Mouse (Mus musculus) kidney, postnatal 10 days (tissue): ENCODE results near the gene Gak.

ENCODE experiments used
- DNase-seq: peaks from one replicate; pipeline ENCODE4 v3.0.0; 2021; ENCODE audit warnings: mixed read lengths

Gene Gak

DNA sequence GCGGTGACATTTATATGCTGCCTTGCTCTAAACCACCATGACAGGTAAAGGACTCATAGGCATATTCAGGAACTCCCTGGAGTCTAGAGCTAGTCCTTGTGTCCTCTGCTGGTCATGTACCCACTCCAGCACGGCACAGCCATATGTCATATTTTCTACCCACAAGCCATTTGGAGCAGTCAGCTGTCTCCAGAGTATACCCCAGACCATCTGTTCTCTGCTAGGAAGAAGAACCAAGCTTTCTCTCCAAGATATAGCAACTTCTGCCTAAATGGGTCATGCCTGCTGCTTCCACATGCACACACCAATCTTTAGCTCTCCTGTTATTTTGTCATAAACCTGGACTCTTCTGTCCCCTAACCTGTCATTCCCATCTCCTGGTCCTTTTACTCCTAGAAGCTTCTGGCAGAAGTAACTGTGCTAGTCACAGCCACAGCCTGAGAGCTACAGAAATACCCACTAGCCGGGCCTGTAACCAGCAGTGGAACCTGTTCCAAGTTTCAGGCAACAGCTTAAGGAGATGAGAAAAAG, 48.1 kb downstream of the Gak start:
- no peak for DNase-seq

DNA sequence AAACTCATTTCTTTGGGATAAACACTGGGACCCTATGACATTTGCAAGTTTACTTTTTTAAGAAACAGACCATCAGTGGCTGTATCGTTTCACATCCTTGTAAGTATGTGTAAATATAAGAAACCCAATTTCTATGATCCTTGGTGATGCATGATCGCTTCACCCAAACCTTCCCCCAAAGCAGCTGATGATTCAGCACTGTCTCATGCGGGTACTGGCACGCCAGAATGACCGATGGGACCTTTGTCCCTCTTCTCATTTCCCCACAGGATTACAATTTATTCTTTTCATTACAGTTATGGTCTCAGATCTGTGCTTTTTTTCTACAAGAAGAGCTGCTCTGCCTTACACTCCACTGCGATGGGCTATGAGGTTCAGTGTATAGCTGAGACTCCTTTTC, 56.5 kb downstream of the Gak start:
- no peak for DNase-seq

- no peak for DNase-seq
These were observed 58.6 kb downstream of the Gak start for GRCm38 (mm10) chr5:108570991-108571390.

DNA sequence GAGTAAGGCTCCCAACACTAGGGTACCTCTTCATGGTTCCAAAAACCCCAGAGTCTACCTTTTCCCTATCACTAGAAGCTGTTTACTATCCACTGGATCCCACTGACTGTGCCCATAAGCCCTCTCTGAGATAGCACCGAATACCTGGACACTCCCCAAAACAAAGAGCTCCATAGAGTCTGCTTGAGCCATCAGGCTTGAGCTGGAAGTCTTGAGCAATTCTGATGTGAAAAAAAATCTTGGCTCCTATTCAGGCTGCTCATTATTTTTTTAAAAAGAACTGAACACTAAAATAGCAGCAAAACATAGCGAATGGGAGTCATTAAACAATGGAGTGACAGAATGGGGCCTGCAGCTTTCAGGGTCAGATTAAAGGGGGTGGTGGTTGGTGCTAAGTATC, 62.5 kb downstream of the Gak start:
- no peak for DNase-seq

GRCm38 (mm10) chr5:108566523-108566922, 63.0 kb downstream of the Gak start:
- DNase-seq = no peak

- DNase-seq = no peak
These were observed 64.2 kb downstream of the Gak start for GRCm38 (mm10) chr5:108565381-108565780.

GRCm38 (mm10) chr5:108564346-108564745, 65.2 kb downstream of the Gak start:
- no peak for DNase-seq

- DNase-seq = no peak
These were observed 67.1 kb downstream of the Gak start for GRCm38 (mm10) chr5:108562483-108562882.

DNA sequence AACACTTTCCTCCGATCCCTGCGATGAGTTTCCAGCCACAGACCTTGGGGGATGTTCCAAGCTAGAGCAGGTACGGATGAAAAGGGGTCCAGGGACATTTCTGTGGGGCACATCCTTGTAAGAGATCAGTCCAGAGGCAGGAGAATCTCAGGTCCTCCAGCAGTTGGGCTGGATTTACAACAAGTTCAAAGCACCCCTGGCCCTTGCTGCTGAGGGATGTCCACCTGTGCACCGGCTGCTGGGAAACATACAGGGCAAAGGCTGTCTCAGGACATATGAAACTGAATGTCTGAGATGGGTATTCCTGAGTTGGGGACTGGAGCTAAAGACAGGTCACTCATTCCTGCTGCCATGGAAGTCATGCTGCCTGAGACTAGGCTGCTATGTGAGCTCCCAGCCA, 72.6 kb downstream of the Gak start:
- no peak for DNase-seq

GRCm38 (mm10) chr5:108554041-108554440, 75.5 kb downstream of the Gak start:
- no peak for DNase-seq

DNA sequence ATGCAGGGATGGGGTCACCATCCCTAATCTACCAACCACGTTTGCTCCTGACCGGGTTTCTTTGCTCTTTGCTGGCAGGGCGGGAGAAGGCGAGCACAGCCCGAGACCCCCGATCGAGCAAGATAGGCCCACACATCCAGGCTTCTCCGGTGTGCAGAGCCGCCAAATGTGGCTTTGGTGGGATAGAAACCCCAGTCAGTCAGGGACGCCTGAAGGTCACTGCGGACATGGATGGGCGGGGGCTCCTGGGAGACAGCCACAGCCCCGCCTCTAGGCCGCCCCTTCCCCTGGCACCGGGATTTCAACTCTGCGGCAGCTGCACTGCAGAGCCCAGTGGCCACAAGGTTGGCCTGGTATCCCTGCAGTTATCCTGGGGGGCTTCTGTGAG, 79.4 kb downstream of the Gak start:
- DNase-seq = no peak

GRCm38 (mm10) chr5:108549489-108550206, 79.9 kb downstream of the Gak start, which contains the start of gene Cplx1:
Gene Cplx1 (minus strand): TSS chr5:108550024.
- DNase-seq = peak; percentile 86

DNA sequence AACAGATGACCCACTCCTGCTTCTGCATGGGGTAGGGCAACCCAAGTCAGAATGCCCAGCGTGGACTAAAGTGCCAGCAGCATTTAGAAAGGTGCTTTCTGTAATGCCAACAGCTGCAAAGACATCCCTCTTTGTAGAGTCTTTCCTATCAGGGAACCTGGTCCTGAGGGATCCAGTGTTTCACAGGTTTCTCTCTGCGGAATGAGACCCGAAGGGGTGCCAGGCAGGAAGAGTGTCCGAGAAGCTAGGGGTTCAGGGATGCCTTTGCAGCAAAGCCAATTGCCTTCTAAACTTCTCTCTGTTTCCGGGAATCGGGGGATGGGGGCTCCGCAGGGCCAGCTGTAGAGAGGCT, 80.4 kb downstream of the Gak start:
- no peak for DNase-seq

DNA sequence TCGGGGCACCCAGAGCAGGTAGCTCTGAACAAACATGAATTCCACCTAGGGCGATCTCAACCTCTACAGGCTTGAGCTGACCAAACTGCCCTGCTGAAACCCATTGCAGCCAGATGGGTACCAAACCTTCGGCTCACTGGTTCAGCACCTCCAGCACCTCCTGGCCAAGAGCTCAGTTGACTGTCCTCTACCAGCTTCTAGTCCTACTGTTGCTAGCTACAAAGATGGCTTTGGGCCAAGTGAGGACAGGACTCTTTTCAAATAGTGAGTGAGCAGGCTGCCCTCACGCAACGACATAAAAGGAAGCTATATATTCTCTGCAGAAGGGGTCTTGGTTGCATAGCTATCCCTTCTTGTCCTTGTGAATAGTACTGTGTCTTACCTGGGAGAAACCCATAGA, 81.9 kb downstream of the Gak start:
- no peak for DNase-seq

DNA sequence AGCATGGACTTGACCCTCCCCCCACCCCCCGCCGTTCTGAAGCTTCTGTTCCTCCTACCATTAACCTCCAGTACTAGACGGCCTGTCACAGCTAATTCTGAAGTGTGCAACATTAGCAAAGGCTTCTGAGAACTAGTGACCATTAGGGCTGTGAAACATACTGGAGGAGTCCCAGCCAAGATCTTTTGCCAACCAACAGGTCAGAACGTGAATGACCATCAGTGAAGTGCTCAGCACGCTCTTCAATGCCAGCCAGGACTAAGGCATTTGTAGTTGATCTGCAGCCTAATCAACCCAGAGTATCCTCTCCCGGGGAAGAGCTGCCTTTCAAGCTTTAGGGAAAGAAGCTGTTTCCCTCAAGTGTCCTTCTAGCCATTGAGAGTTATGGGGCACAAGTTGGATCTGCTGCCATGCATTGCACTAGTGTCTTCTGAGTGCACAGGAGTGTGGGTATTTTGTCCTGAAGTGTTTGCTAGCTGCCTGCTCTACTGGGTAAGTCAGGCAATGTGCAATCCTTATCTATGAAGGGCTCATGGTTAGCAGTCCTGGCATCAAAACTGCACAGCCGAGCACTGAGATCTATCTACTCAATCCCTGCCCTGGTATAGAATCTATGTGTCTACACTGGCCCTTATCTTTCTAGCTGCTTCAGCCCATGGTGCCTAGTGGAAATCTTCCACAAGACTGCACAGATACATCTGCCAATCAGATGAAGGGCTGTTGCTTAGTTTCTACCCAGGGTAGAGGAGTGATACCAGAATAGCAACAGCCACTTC, 85.9 kb downstream of the Gak start:
- no peak for DNase-seq

DNA sequence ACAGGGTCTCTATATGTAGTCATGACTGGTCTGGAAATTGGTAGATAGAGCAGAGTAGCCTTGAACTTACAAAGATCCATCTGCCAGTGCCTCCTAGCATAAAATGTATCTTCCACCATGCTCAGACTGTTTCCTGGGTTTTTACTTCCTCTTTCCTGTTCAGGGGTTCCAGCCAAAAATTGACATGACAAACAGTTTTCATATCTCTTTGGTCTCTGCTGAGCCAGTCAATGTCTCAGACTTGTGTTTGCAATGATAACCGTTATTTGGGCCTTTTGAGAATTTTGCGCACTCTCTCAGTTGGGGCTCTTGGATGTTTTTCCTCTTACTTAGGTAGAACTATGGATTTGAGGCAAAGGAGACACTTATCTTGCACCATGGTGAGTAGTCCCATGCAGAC, 95.4 kb downstream of the Gak start:
- DNase-seq = no peak

DNA sequence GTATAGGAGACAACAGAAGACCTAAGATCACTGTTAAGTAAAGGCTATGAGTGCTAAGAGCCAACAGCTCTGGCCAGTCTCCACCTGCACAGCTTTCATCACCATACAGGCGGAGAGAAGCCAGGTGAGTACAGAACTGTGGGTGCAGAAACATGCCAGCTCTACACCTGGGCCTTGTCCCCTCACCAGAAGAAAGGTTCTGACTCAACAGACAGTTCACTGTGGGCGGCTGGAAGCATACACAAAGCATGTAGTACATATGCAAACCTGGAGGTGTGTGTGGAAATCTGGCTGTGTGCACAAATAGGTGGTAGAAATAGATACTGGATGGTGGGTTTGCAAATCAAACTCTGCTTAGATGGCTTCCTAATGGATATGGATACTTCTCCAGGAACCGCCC, 107.0 kb downstream of the Gak start:
- DNase-seq = no peak

DNA sequence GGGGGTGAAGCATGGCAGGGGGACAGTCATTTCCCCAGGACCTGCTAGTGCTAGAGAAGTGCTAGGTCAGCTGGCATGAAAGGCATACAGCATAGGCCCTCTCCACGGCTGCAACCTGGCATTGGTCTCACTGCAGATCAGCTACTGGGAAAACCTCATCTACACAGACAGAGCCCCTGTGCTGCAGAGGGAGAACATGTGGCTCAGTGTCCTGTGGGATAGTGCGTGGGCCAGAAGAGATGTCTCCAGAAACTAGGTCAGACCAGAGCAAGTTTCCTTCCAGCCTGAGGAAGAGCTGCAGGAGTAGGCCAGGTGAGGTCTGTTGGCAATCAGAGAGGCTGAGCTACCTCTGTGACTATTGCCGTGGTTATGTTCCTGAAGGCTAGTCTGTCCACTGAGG, 107.7 kb downstream of the Gak start:
- DNase-seq = no peak

GRCm38 (mm10) chr5:108521016-108521415, 108.5 kb downstream of the Gak start:
- DNase-seq = no peak

- no peak for DNase-seq
These were observed 109.4 kb downstream of the Gak start for GRCm38 (mm10) chr5:108520153-108520552.
